Mouse (Mus musculus): ENCODE results near the gene Gabrp. TPM values are rescaled to one million over a fixed set of nuclear protein-coding genes. Genes with fewer than 3 reads are reported as not detected.

The Gabrp gene
- polyA plus RNA-seq, 1 experiment from 2014 or later = 0.05 TPM

DNA sequence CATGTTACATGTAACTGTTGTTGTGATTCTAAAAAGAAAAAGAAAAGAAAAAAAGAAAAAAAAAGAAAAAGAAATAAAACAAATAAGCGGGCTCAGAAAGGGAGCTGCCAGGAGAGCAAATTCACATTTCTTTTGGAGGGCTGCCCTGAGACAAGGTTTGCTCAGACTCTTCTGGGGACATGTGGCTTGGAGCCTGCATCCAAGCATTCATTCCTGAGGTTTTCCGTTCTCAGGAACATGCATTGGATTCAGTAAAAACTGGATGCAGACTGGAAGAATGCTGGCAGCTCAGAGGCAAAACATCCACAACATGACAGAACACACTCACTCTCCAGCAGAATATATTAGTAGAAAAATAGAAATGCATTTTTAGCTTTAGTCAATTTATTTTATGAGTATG, 14.8 kb downstream of the Gabrp start:
- Histone ChIP-seq H3K4me1 (no peaks in the 10 kb centered on the region), H3K9ac (no peak overlapping the region), H3K27ac (no peak overlapping the region), H3K27me3 (replicated peaks) (no peaks in the 10 kb centered on the region), H3K4me3 (no peak overlapping the region), H3K4me2 (no peak overlapping the region), H3K36me3 (replicated peaks) (no peaks in the 10 kb centered on the region), H3K9me3 (no peaks in the 10 kb centered on the region)
- no peak for ATAC-seq (replicated peaks)
- WGBS = 91% methylated on average over 2 of the region's 2 CpGs

DNA sequence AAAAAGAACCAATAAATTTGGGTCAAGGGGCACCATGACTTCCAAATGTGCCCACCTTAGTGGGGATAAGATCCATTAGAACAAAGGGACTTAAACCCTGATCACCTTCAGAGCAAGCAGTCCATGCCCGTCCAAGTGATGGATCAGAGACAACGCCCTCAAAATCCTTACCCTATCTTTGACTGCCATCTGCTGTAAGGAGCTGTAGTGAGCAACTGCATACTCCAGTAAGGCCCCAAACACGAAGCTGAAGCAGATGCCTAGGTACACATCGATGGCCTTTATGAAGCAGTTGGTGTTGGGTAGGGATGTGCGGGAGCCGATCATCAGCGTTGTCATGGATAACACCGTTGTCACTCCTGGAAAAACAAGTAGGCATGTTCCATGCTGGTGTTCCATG, 24.6 kb downstream of the Gabrp start:
- Histone ChIP-seq H3K27me3 (replicated peaks) (no peaks in the 10 kb centered on the region), H3K36me3 (replicated peaks) (no peaks in the 10 kb centered on the region), H3K4me2 (no peak overlapping the region), H3K4me1 (no peaks in the 10 kb centered on the region), H3K9me3 (no peaks in the 10 kb centered on the region), H3K9ac (no peak overlapping the region), H3K27ac (no peak overlapping the region), H3K4me3 (no peak overlapping the region)
- no peak for ATAC-seq (replicated peaks)
- 85% methylated on average over 8 of the region's 8 CpGs for WGBS

DNA sequence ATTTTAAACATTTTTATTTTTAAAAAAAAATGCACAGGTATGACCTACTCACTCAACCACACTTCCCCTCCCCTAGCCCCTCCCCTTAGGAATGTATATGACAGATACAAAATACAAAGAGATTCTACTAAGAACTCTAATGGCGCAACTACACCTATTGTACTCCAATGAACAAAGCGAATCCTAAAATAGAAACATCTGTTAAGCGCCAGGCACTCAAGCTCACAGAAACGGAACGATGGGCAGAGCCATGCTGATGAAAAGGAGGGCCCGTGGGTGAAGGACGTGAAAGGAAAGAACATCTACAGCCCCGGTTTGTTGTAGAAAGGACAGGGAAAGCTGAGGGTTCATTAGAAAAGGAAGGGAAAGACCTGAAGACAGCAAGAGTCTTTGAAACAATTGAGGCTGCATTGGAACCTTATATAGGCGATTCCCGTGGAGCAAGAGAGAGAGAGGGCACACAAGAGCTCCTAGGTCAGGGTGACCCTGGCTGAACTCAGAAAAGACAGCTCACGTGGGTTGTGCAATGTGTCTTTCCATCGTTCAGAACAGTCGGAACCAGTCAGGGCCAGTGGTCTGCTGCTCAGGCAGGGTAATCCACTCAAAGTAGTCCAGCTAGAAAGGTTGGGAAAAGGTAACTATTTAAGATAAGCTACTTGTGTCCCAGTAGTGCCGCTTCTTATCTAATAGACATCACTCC, 27.7 kb downstream of the Gabrp start:
- no peak overlapping the region for H3K27ac ChIP-seq
- ATAC-seq (replicated peaks) = no peak
- no peak overlapping the region for H3K4me2 ChIP-seq
- H3K36me3 ChIP-seq (replicated peaks) = no peaks in the 10 kb centered on the region
- no peaks in the 10 kb centered on the region for H3K9me3 ChIP-seq
- no peak overlapping the region for H3K9ac ChIP-seq
- 66% methylated on average over 14 of the region's 14 CpGs for WGBS
- H3K4me1 ChIP-seq = no peaks in the 10 kb centered on the region
- H3K4me3 ChIP-seq = no peak overlapping the region
- no peaks in the 10 kb centered on the region for H3K27me3 ChIP-seq (replicated peaks)

DNA sequence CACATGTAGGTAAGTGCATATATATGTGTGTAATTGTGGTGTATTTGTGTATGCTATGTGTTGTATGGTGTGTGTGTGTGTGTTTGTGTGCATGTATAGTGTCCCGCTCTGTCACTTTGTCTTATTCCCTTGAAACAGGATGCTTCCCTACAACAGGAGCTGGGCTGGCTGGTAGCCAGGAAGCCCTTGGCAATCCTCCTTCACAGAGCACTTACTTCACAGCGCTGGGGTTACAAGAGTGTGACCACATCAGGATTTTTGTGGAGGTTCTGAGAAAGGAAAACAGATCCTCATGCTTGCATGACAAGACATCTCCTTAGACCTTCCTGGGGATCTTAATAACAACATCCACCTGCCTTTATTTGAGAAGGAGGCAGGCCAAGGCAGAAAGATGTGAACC, 31.4 kb downstream of the Gabrp start:
- 81% methylated on average over 2 of the region's 2 CpGs for WGBS
- no peaks in the 10 kb centered on the region for H3K9me3 ChIP-seq
- ATAC-seq (replicated peaks) = no peak
- H3K4me3 ChIP-seq = no peak overlapping the region
- H3K27me3 ChIP-seq (replicated peaks) = no peaks in the 10 kb centered on the region
- H3K36me3 ChIP-seq (replicated peaks) = no peaks in the 10 kb centered on the region
- H3K4me1 ChIP-seq = no peaks in the 10 kb centered on the region
- no peak overlapping the region for H3K27ac ChIP-seq
- H3K9ac ChIP-seq = no peak overlapping the region
- no peak overlapping the region for H3K4me2 ChIP-seq

- no peaks in the 10 kb centered on the region for H3K27me3 ChIP-seq (replicated peaks)
- 97% methylated on average over 2 of the region's 2 CpGs for WGBS
- H3K9ac ChIP-seq = no peak overlapping the region
- H3K27ac ChIP-seq = no peak overlapping the region
- H3K4me3 ChIP-seq = no peak overlapping the region
- H3K9me3 ChIP-seq = no peaks in the 10 kb centered on the region
- ATAC-seq (replicated peaks) = no peak
- H3K4me1 ChIP-seq = no peaks in the 10 kb centered on the region
- H3K4me2 ChIP-seq = no peak overlapping the region
- H3K36me3 ChIP-seq (replicated peaks) = no peaks in the 10 kb centered on the region
Observed at GRCm38 (mm10) chr11:33544945-33545344, 33.8 kb downstream of the Gabrp start.

- Histone ChIP-seq H3K4me1 (no peaks in the 10 kb centered on the region), H3K4me2 (no peak overlapping the region), H3K36me3 (replicated peaks) (no peaks in the 10 kb centered on the region), H3K27ac (no peak overlapping the region), H3K9me3 (no peaks in the 10 kb centered on the region), H3K9ac (no peak overlapping the region), H3K27me3 (replicated peaks) (no peaks in the 10 kb centered on the region), H3K4me3 (no peak overlapping the region)
- ATAC-seq (replicated peaks) = no peak
- 63% methylated on average over 11 of the region's 11 CpGs for WGBS
Observed at GRCm38 (mm10) chr11:33544121-33544520, 34.6 kb downstream of the Gabrp start.

DNA sequence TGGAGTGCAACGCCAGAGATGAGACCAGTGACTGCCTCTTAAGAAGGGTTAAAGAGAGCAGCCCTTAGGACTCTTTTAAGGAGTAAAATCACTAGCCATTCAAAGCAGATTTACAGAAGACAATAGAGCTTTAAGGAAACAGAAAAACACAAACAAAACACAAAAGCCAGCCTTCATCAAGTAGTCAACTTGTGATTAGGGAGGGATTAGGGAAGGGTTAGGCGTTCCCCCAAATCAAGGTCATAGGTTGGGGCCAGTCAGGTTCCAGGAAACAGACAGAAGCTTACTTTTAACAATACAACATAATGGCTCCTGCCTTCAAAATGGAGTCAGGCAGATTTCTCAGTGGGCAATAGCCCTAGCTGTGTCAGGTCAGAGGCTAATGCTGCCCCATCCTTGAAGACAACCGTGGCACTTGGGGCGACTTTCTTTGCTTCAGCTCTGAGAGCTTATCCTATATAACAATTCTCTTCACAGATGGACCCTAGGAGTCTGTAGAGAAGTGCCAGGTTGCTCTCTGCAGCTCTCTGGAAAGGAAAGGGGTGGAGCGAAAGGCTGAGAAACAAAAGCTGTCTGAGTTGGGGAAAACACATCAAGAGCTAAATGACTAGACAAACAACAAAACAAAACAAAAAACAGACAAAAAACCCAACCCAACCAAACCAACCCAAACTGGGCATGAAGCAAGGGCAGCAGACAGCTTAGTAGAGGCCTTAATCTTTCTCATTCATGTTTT, 41.2 kb downstream of the Gabrp start:
- ATAC-seq (replicated peaks) = no peak
- Histone ChIP-seq H3K27ac (no peak overlapping the region), H3K4me1 (no peaks in the 10 kb centered on the region), H3K4me3 (no peak overlapping the region), H3K36me3 (replicated peaks) (no peaks in the 10 kb centered on the region), H3K9ac (no peak overlapping the region), H3K27me3 (replicated peaks) (no peaks in the 10 kb centered on the region), H3K9me3 (no peaks in the 10 kb centered on the region), H3K4me2 (no peak overlapping the region)
- 51% methylated on average over 5 of the region's 5 CpGs for WGBS

GRCm38 (mm10) chr11:33536636-33537035, 42.1 kb downstream of the Gabrp start:
- H3K9ac ChIP-seq = no peak overlapping the region
- H3K36me3 ChIP-seq (replicated peaks) = no peaks in the 10 kb centered on the region
- no peak overlapping the region for H3K4me3 ChIP-seq
- no peaks in the 10 kb centered on the region for H3K4me1 ChIP-seq
- WGBS = 84% methylated on average over 3 of the region's 3 CpGs
- H3K9me3 ChIP-seq = no peaks in the 10 kb centered on the region
- H3K4me2 ChIP-seq = no peak overlapping the region
- no peak for ATAC-seq (replicated peaks)
- no peak overlapping the region for H3K27ac ChIP-seq
- H3K27me3 ChIP-seq (replicated peaks) = no peaks in the 10 kb centered on the region

- no peak overlapping the region for H3K4me2 ChIP-seq
- H3K36me3 ChIP-seq (replicated peaks) = no peaks in the 10 kb centered on the region
- WGBS = 94% methylated on average over 4 of the region's 4 CpGs
- no peaks in the 10 kb centered on the region for H3K9me3 ChIP-seq
- H3K4me1 ChIP-seq = no peaks in the 10 kb centered on the region
- no peak overlapping the region for H3K4me3 ChIP-seq
- ATAC-seq (replicated peaks) = no peak
- no peaks in the 10 kb centered on the region for H3K27me3 ChIP-seq (replicated peaks)
- no peak overlapping the region for H3K27ac ChIP-seq
- H3K9ac ChIP-seq = no peak overlapping the region
Observed at GRCm38 (mm10) chr11:33534541-33534940, 44.2 kb downstream of the Gabrp start.

DNA sequence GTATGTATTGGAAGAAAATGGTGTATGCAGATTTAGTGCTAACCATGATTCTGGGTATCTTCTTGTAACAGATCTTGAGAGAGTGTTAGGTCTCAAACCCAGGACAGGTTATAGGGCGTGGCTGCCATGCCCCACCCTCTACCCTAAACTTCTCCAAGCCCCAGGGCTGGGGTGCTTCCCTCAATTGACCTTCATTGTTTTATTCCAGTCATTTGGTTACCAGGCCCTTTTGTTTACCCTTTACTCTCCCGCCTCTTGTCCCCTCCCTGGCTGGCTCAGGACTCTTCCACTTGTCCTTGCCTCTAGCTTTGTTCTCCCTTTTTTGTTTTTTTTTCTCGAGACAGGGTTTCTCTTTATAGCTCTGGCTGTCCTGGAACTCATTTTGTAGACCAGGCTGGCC, 45.2 kb downstream of the Gabrp start:
- WGBS = 57% methylated on average over 3 of the region's 3 CpGs
- Histone ChIP-seq H3K27me3 (replicated peaks) (no peaks in the 10 kb centered on the region), H3K4me2 (no peak overlapping the region), H3K9me3 (no peaks in the 10 kb centered on the region), H3K36me3 (replicated peaks) (no peaks in the 10 kb centered on the region), H3K4me1 (no peaks in the 10 kb centered on the region), H3K9ac (no peak overlapping the region), H3K27ac (no peak overlapping the region), H3K4me3 (no peak overlapping the region)
- no peak for ATAC-seq (replicated peaks)

DNA sequence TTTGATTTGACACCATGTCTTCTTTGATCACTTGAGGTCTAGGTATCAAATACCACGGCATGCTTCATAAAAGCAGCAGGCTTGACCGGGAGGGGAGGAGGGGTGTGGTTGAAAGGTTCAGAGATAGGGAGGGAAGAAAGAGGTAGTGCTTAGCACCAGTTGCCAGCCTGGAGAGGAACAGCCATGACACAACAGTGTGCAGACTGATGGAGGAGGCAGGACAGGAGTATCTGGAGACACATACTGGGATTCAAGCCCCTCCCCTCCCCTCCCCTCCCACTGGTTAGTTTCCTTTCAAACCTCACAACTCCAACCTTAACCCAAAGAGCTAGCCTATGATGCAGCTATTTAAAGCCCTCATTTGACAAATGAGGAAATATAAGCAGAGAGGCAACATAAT, 49.2 kb downstream of the Gabrp start:
- WGBS = 71% methylated on average over 2 of the region's 2 CpGs
- no peaks in the 10 kb centered on the region for H3K4me1 ChIP-seq
- H3K9ac ChIP-seq = no peak overlapping the region
- H3K9me3 ChIP-seq = no peaks in the 10 kb centered on the region
- H3K27me3 ChIP-seq (replicated peaks) = no peaks in the 10 kb centered on the region
- H3K4me2 ChIP-seq = no peak overlapping the region
- ATAC-seq (replicated peaks) = no peak
- no peak overlapping the region for H3K4me3 ChIP-seq
- H3K36me3 ChIP-seq (replicated peaks) = no peaks in the 10 kb centered on the region
- no peak overlapping the region for H3K27ac ChIP-seq

DNA sequence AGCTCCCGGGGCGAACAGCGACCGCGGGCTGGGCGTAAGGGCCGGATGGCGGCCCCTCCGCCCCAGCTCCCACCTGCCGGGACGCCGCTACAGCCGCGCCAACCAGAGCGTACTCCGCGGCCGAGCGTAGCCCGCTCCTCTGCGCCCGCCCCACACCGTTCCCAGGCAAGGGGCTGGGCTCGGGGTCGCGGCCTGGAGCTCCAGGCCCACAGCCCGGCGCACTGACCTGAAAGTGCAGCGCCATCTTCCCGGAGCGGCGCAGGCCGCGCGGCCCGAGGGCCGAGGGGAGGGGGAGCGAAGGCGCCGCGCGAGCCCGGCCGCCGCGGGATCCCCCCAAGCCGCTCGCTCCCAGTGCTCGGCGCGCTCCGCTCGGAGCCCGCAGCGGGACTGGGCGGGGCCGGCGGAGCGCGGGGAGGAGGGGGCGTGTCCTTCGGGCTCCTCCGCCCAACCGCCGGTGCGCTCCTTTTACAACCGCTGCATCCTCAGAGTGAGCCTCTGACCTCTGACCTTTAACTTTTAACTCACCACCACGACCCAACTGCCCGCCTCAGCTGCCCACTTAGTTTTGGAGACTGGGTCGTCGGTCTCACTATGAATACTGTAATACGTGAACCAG, 65.3 kb downstream of the Gabrp start, which contains the start of gene Ranbp17:
Ranbp17 (minus strand) TSS at position 371 of the 616 bp plus-strand sequence.
- H3K4me1 ChIP-seq = peaks cover 11% of the 10 kb centered on the region; the same call in 1 of the 2 replicates
- H3K4me3 ChIP-seq = peak within 1 kb of the TSS; percentile 97
- no peaks in the 10 kb centered on the region for H3K36me3 ChIP-seq (replicated peaks)
- peak; percentile 91 for ATAC-seq (replicated peaks)
- peak within 1 kb of the TSS; percentile 90 for H3K9ac ChIP-seq
- no peaks in the 10 kb centered on the region for H3K27me3 ChIP-seq (replicated peaks)
- H3K9me3 ChIP-seq = no peaks in the 10 kb centered on the region
- H3K27ac ChIP-seq = peak within 1 kb of the TSS; percentile 91
- WGBS = 1% methylated on average over 69 of the region's 72 CpGs
- H3K4me2 ChIP-seq = peak within 1 kb of the TSS; percentile 70
